Mouse (Mus musculus) lung, embryonic 15.5 days (tissue): ENCODE data around the gene Fmo3. TPM values are rescaled to one million over a fixed set of nuclear protein-coding genes. Genes with fewer than 3 reads are reported as not detected.
A peak's percentile ranks its signal among the peaks of the same experiment; 100 is the strongest.

Experiments
- ATAC-seq: fragments of 200-750 bp; cut with Nextera tagmentation; 2 replicates; pipeline ENCODE4 v1.8.0; 2017; ENCODE audit warnings: moderate number of reproducible peaks, borderline replicate concordance; ENCODE audit not compliant: low FRiP score, low TSS enrichment; ENCODE audit errors: extremely low read depth
- H3K27ac ChIP-seq: fragments of 300-500 bp; sonication (generic); 2 replicates; pipeline ENCODE4 v1.5.1; 2015; ENCODE audit warnings: moderate library complexity, mild to moderate bottlenecking, inconsistent platforms
- H3K27me3 ChIP-seq: fragments of 300-500 bp; sonication (generic); 2 replicates; pipeline ENCODE4 v1.6.1; 2015; ENCODE audit warnings: inconsistent platforms
- H3K36me3 ChIP-seq: fragments of 300-500 bp; sonication (generic); 2 replicates; pipeline ENCODE4 v1.6.1; 2015; ENCODE audit warnings: inconsistent platforms
- H3K4me1 ChIP-seq: fragments of 300-500 bp; sonication (generic); 2 replicates; pipeline ENCODE4 v1.6.1; 2015; ENCODE audit warnings: inconsistent platforms
- H3K4me2 ChIP-seq: fragments of 300-500 bp; sonication (generic); 2 replicates; pipeline ENCODE4 v1.6.1; 2015; ENCODE audit warnings: inconsistent platforms, mild to moderate bottlenecking, moderate library complexity
- H3K4me3 ChIP-seq: fragments of 300-500 bp; sonication (generic); 2 replicates; pipeline ENCODE4 v1.5.1; 2015; ENCODE audit warnings: mild to moderate bottlenecking, inconsistent platforms
- H3K9ac ChIP-seq: fragments of 300-500 bp; sonication (generic); 2 replicates; pipeline ENCODE4 v1.6.1; 2015; ENCODE audit warnings: inconsistent platforms
- H3K9me3 ChIP-seq: fragments of 300-500 bp; sonication (generic); 2 replicates; pipeline ENCODE4 v1.6.1; 2016; ENCODE audit warnings: inconsistent platforms
- WGBS: fragments of 180-500 bp; shearing (Covaris S2); methylation state at CpG from one replicate; pipeline ENCODE4 v1.1.7; 2015; 5-methylcytosine and 5-hydroxymethylcytosine counted together
- polyA plus RNA-seq: library from polyadenylated mRNA; unstranded; fragments of >200 nt; fragmentation: Nextera tagmentation; extraction: Ambion mirVana; gene quantifications from 2 replicates; pipeline ENCODE4 v1.2.1, GENCODE M21; 2015

The Fmo3 gene
- polyA plus RNA-seq, 1 experiment from 2014 or later, result not detected

- H3K9ac ChIP-seq, result no peak overlapping the region
- no peak overlapping the region for H3K27ac ChIP-seq
- H3K4me1 ChIP-seq, result no peaks in the 10 kb centered on the region
- no peaks in the 10 kb centered on the region for H3K9me3 ChIP-seq
- no peak overlapping the region for H3K4me3 ChIP-seq
- H3K27me3 ChIP-seq, result no peaks in the 10 kb centered on the region
- H3K36me3 ChIP-seq, result no peaks in the 10 kb centered on the region
- ATAC-seq, result no peak
- 56% methylated on average over 1 of the region's 1 CpGs for WGBS
- H3K4me2 ChIP-seq, result no peak overlapping the region
Observed at GRCm38 (mm10) chr1:162925121-162925520, 59.2 kb downstream of the Fmo3 start.

GRCm38 (mm10) chr1:162916661-162917060 is 67.7 kb downstream of the Fmo3 start:
- ATAC-seq, result no peak
- 59% methylated on average over 8 of the region's 8 CpGs for WGBS
- no peaks in the 10 kb centered on the region for H3K9me3 ChIP-seq
- no peak overlapping the region for H3K4me3 ChIP-seq
- no peak overlapping the region for H3K9ac ChIP-seq
- H3K4me1 ChIP-seq, result no peaks in the 10 kb centered on the region
- H3K36me3 ChIP-seq, result no peaks in the 10 kb centered on the region
- no peak overlapping the region for H3K27ac ChIP-seq
- no peaks in the 10 kb centered on the region for H3K27me3 ChIP-seq
- H3K4me2 ChIP-seq, result no peak overlapping the region

- ATAC-seq, result no peak
- no peak overlapping the region for H3K27ac ChIP-seq
- WGBS, result 64% methylated on average over 4 of the region's 4 CpGs
Observed at GRCm38 (mm10) chr1:162914932-162915556, 69.3 kb downstream of the Fmo3 start.

GRCm38 (mm10) chr1:162912085-162912484 is 72.2 kb downstream of the Fmo3 start:
- peak; percentile 52; the same call in 1 of the 2 replicates for ATAC-seq

More at GRCm38 (mm10) chr1:162914932-162915556, 69.3 kb downstream of the Fmo3 start:
- Histone ChIP-seq H3K4me1 (no peaks in the 10 kb centered on the region), H3K36me3 (no peaks in the 10 kb centered on the region), H3K9me3 (no peaks in the 10 kb centered on the region), H3K27me3 (no peaks in the 10 kb centered on the region), H3K4me2 (no peak overlapping the region), H3K9ac (no peak overlapping the region), H3K4me3 (no peak overlapping the region)

More at GRCm38 (mm10) chr1:162912085-162912484, 72.2 kb downstream of the Fmo3 start:
- Histone ChIP-seq H3K36me3 (no peaks in the 10 kb centered on the region), H3K4me1 (no peaks in the 10 kb centered on the region), H3K27me3 (no peaks in the 10 kb centered on the region), H3K27ac (no peak overlapping the region), H3K4me2 (no peak overlapping the region), H3K4me3 (no peak overlapping the region), H3K9me3 (no peaks in the 10 kb centered on the region), H3K9ac (no peak overlapping the region)

Other genes with a start within 250 kb of the Fmo3 start
- 136 and 140 TPM in 2 replicates for gene Prrc2c, start 244.0 kb downstream of the Fmo3 start, polyA plus RNA-seq
- 1.5 and 1.8 TPM in 2 replicates for gene Fmo4, start 170.6 kb downstream of the Fmo3 start, polyA plus RNA-seq
- gene Fmo1, start 117.9 kb downstream of the Fmo3 start, polyA plus RNA-seq, result 15.1 and 17.1 TPM in 2 replicates
- gene Fmo2, start 85.8 kb downstream of the Fmo3 start, polyA plus RNA-seq, result 13.9 and 24.7 TPM in 2 replicates
- not detected in 2 replicates for gene Fmo6, start 47.0 kb downstream of the Fmo3 start, polyA plus RNA-seq
- gene Mroh9, start 101.1 kb upstream of the Fmo3 start, polyA plus RNA-seq, result not detected in 2 replicates